Mouse (Mus musculus) testis, adult 2 months (tissue): ENCODE measurements around the gene Tmem184b. TPM values are rescaled to one million over a fixed set of nuclear protein-coding genes. Genes with fewer than 3 reads are reported as not detected.

ENCODE experiments used
- H3K27ac ChIP-seq: fragments of 200-500 bp; 2 replicates; pipeline ENCODE4 v1.5.1; 2012; ENCODE audit warnings: low read depth, low read length; ENCODE audit not compliant: control insufficient read depth, insufficient read depth
- H3K27me3 ChIP-seq: fragments of 200-500 bp; 2 replicates; pipeline ENCODE4 v1.6.1; 2012; ENCODE audit warnings: mild to moderate bottlenecking, low read length, moderate library complexity; ENCODE audit not compliant: control insufficient read depth, insufficient read depth
- H3K36me3 ChIP-seq: fragments of 200-500 bp; 2 replicates; pipeline ENCODE4 v1.6.1; 2012; ENCODE audit warnings: mild to moderate bottlenecking, low read length; ENCODE audit not compliant: control insufficient read depth, insufficient read depth
- H3K4me1 ChIP-seq: fragments of 200-500 bp; 2 replicates; pipeline ENCODE4 v1.6.1; 2012; ENCODE audit warnings: low read length; ENCODE audit not compliant: control insufficient read depth, insufficient read depth
- H3K4me3 ChIP-seq: fragments of 200-500 bp; 2 replicates; pipeline ENCODE4 v1.5.1; 2012; ENCODE audit warnings: low read depth, mild to moderate bottlenecking, low read length, moderate library complexity, mixed read lengths; ENCODE audit not compliant: control insufficient read depth
- CTCF ChIP-seq: fragments of 200-500 bp; IDR thresholded peaks from 2 replicates; pipeline ENCODE4 v1.5.1; 2012; ENCODE audit warnings: low read depth, mild to moderate bottlenecking, inconsistent platforms, low read length, moderate library complexity; ENCODE audit not compliant: control insufficient read depth, insufficient read depth, insufficient replicate concordance
- POLR2A ChIP-seq: fragments of 200-500 bp; IDR thresholded peaks from 2 replicates; pipeline ENCODE4 v1.6.1; 2012; ENCODE audit warnings: low read depth, mild to moderate bottlenecking, inconsistent platforms, low read length, moderate library complexity; ENCODE audit not compliant: control insufficient read depth
- polyA plus RNA-seq: library from polyadenylated mRNA; depleted of rRNA; stranded (reverse); fragments of >200 nt; gene quantifications from 2 replicates; pipeline ENCODE4 v1.2.3, GENCODE M21; 2012

Tmem184b gene
- polyA plus RNA-seq, 1 experiment = 11.8 TPM

DNA sequence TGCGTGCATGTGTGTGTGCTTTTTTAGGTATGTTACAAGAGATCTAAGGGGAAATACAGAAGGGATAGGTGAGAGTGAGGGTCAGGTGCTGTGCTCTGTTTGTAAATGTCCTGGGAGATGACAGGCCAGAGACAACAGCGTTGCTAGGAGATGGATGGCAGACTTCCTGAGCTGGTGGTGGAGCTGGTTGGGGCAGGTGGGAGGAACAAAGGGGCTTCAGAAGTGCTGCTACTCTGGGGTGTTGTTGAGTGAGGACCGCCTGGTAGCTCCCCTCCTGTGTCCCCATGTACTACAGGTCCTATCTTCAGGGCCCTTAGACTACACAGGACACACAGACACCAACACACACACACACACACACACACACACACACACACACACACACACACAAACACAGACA lies 28.6 kb downstream of the Tmem184b start:
- peaks cover 2% of the 10 kb centered on the region for H3K4me1 ChIP-seq
- no peaks in the 10 kb centered on the region for H3K36me3 ChIP-seq
- no peak overlapping the region for H3K27ac ChIP-seq
- TF ChIP-seq POLR2A = no peak
- no peak for TF ChIP-seq CTCF
- no peaks in the 10 kb centered on the region for H3K27me3 ChIP-seq
- no peak overlapping the region for H3K4me3 ChIP-seq

DNA sequence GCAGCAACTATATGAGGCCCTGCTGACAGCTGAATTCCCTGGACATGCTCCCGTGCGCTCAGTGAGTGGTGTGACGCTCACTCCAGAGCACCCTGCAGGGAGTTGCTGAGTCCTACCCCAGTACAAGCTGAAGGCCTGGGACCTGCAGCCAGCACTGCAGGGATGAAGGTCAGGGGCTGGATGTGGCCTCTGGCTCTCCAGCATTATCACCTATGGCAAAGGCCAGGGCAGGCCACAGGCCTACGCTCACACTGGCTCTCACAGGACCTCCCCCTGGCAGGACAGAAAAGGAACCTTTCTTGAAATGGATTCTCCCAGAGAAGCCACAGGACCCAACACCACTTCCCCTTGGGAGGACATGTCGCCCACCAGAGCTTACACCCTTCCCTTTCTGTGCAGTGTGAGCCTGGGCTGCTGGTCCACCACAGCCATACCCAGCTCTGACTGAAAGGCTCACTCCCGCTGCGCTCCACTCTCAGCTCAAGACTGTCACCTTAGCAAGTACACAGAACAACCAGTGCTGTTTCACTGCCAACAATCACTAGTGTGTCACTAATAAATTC lies 33.0 kb downstream of the Tmem184b start:
- Histone ChIP-seq H3K27me3 (no peaks in the 10 kb centered on the region), H3K27ac (no peak overlapping the region), H3K4me1 (no peaks in the 10 kb centered on the region; the same call in 1 of the 2 replicates), H3K4me3 (no peak overlapping the region), H3K36me3 (no peaks in the 10 kb centered on the region)
- no peak for TF ChIP-seq POLR2A
- TF ChIP-seq CTCF = no peak

DNA sequence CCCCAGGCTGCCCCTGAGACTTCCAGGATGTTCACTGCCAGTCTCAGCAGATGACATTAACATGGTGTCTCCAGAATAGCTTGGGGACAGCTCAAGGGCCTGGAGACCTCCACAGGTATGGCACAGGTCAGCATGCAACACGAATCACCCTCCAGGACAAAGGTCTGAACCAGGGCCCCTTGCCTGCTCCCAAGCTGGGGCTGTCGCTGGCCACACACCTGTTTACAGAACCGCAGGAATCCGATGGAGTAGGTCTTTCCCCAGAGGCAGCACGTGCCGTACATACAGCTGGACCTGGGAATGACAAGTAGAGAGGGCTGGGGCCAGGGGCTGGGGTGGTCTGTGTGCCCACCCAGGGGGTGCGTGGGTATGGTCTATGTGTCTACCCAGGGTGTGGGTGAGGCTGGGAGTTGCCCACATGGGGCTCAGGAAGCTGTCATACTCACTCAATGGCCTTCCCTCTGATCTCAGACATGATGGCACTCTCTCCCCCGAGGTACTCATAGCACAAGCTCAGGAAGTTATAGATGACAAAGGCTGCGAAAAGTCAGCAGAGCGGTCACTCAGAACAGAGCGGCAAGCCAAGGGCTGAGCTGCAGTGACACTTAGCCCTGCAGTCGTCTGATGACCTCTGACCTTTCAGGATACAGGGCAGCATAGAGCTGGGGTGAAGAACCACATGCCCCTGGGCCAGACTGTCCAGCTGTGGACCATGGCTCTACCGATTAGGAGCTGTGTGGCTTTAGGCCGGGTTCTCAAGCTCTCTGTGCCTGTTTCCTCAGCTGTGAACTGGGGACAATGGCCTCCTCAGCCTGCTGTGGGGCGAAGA lies 33.7 kb downstream of the Tmem184b start:
- TF ChIP-seq CTCF = no peak
- TF ChIP-seq POLR2A = no peak
- no peaks in the 10 kb centered on the region for H3K27me3 ChIP-seq
- no peaks in the 10 kb centered on the region; the same call in 1 of the 2 replicates for H3K4me1 ChIP-seq
- H3K4me3 ChIP-seq = no peak overlapping the region
- H3K36me3 ChIP-seq = no peaks in the 10 kb centered on the region
- no peak overlapping the region for H3K27ac ChIP-seq

DNA sequence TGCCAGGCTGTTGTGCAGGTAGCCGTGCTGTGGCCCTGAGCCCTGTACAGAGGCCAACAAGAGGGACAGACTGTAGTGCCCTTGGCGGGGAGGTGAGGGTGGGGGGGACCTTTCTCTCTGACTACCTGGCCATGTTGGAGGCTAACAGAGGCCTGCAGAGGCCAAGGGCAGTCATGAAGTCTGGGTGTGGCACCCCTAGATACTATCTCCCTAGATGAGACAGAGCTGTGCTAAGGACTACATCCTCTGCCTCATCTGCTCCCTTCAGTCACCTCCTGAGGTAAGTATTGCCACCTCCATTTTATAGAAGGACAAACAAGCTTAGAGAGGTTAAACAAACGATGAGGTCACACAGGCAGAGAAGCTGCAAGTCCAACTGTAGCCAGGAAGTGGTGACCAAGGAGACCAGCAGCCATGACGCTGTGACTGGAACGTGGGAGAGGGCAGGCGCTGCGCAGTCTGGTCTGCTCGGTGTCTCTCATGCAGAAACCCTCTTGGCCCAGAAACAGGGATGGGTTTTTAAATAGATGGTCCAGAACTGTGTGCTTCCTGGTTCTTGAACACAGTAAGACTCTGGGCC lies 34.4 kb downstream of the Tmem184b start:
- Histone ChIP-seq H3K36me3 (no peaks in the 10 kb centered on the region), H3K27me3 (no peaks in the 10 kb centered on the region), H3K4me1 (no peaks in the 10 kb centered on the region; the same call in 1 of the 2 replicates), H3K27ac (no peak overlapping the region), H3K4me3 (no peak overlapping the region)
- TF ChIP-seq CTCF = no peak
- peak; percentile 12; the same call in 1 of the 2 replicates for TF ChIP-seq POLR2A

DNA sequence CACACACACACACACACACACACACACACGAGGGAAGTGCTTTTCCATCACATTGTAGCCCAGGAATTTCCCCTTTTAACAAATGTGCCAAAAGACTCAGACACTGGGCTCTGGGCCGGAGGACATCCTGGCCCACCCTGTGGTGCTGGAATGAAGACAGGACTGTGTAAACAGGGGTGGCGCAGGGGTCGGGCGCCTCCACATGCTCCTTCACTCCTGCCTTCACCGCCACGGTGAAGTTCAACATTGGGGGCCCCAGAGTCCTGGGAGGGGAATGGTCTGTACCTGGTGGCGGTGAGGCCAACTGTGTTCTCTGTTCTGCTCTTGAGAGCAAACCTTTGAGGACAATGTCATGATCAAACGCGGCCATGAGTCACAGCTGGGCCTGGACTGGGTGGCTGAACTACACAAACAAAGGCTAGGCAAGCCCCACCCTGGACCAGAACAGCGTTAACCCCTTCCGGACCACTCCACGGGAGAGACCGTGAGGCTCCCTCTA lies 35.0 kb downstream of the Tmem184b start:
- Histone ChIP-seq H3K4me3 (no peak overlapping the region), H3K27ac (no peak overlapping the region), H3K4me1 (no peaks in the 10 kb centered on the region; the same call in 1 of the 2 replicates), H3K27me3 (no peaks in the 10 kb centered on the region), H3K36me3 (no peaks in the 10 kb centered on the region)
- no peak for TF ChIP-seq POLR2A
- TF ChIP-seq CTCF = no peak

DNA sequence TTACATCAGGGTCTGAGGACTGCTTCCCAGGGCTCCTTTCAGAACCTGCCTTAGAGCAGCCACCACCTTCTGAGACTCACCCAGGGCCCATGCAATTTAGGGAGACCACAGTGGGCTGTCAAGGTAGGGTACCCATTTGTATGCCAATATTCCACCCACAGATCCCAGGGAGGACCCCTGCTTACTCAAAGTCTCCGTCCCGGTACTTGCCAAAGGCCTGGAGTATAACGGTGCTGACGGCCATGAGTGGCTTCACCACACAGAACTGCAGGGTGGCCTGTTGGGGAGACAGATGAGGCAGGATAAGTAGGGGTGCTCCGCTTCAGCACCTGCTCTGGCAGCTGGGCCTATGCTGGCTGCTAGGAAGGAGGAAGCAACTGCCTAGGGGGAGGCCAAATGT lies 37.0 kb downstream of the Tmem184b start:
- TF ChIP-seq CTCF (no peak), POLR2A (no peak)
- Histone ChIP-seq H3K36me3 (no peaks in the 10 kb centered on the region), H3K27me3 (no peaks in the 10 kb centered on the region), H3K27ac (no peak overlapping the region), H3K4me3 (no peak overlapping the region), H3K4me1 (no peaks in the 10 kb centered on the region; the same call in 1 of the 2 replicates)

DNA sequence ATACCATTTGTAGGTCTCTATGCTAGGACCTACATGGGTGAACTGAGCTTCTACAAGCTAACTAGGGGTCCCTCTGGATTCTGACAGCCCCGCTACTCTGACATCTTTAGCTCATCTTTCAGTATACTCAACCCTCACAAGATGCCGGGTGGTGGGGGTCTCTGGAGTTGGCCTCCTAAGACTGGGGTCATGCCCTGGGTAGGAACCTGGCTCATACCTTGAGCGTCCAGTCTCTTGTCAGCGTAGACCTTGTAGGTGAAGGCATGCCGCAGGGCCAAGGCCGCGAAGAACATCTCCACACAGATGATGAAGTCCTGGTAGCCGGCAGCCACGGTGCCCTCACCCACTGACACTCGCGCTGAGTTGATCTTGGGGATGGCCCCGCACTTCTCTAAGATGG lies 38.3 kb downstream of the Tmem184b start:
- no peaks in the 10 kb centered on the region; the same call in 1 of the 2 replicates for H3K4me1 ChIP-seq
- no peaks in the 10 kb centered on the region for H3K27me3 ChIP-seq
- H3K36me3 ChIP-seq = no peaks in the 10 kb centered on the region
- TF ChIP-seq POLR2A = no peak
- no peak for TF ChIP-seq CTCF
- no peak overlapping the region for H3K27ac ChIP-seq
- no peak overlapping the region for H3K4me3 ChIP-seq
